Mouse (Mus musculus) myocyte (in vitro differentiated cells): Measurements from ENCODE around the gene Cntrob.

Experiments used
- CEBPB ChIP-seq: IDR thresholded peaks from 2 replicates; pipeline ENCODE4 v1.6.1; 2011; ENCODE audit warnings: mild to moderate bottlenecking, moderate library complexity; ENCODE audit not compliant: poor library complexity, insufficient read depth, severe bottlenecking
- E2F4 ChIP-seq: IDR thresholded peaks from one replicate; pipeline ENCODE4 v1.6.1; 2011; ENCODE audit warnings: mild to moderate bottlenecking, control low read depth, moderate library complexity; ENCODE audit not compliant: insufficient read depth
- MAX ChIP-seq: IDR thresholded peaks from one replicate; pipeline ENCODE4 v1.6.1; 2011; ENCODE audit warnings: low read depth, mild to moderate bottlenecking, control low read depth
- POLR2A ChIP-seq: IDR thresholded peaks from one replicate; pipeline ENCODE4 v1.6.1; 2011; ENCODE audit warnings: low read depth, mild to moderate bottlenecking, control low read depth, moderate library complexity; ENCODE audit not compliant: insufficient read length
- POLR2AphosphoS2 ChIP-seq: IDR thresholded peaks from one replicate; pipeline ENCODE4 v1.6.1; 2011; ENCODE audit warnings: low read depth, control low read depth; ENCODE audit not compliant: insufficient read length
- REST ChIP-seq: IDR thresholded peaks from one replicate; pipeline ENCODE4 v1.6.1; 2011; ENCODE audit warnings: mild to moderate bottlenecking, control low read depth, moderate library complexity; ENCODE audit not compliant: insufficient read depth, insufficient read length
- SRF ChIP-seq: IDR thresholded peaks from one replicate; pipeline ENCODE4 v1.6.1; 2011; ENCODE audit warnings: low read depth; ENCODE audit not compliant: control insufficient read depth, insufficient read length
- TCF12 ChIP-seq: IDR thresholded peaks from one replicate; pipeline ENCODE4 v1.6.1; 2011; ENCODE audit warnings: mild to moderate bottlenecking, control low read depth; ENCODE audit not compliant: poor library complexity, insufficient read depth, severe bottlenecking
- TCF3 ChIP-seq: IDR thresholded peaks from one replicate; pipeline ENCODE4 v1.6.1; 2011; ENCODE audit warnings: low read depth, control low read depth; ENCODE audit not compliant: insufficient read length
- USF1 ChIP-seq: IDR thresholded peaks from one replicate; pipeline ENCODE4 v1.6.1; 2011; ENCODE audit warnings: low read depth, mild to moderate bottlenecking, control low read depth, moderate library complexity

DNA sequence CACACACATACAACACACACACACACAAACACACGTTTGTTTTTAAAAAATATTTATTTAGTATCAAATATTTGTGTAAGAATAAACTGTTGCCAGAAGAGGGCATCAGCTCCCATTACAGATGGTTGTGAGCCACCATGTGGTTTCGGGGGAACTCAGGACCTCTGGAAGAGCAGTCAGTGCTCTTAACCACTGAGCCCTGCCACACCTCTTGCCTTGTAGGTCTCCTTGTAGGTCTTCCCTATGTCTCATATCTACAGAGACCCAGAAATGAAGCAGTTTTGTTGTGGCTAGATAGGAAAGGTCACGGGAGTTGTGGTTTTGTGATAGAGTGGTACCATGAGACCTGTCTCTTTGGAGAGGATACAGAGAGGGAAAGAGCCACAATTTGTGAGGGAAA lies 10.3 kb upstream of the Cntrob start:
- TF ChIP-seq TCF12 (no peak), POLR2A (no peak), CEBPB (no peak), MAX (no peak), E2F4 (no peak), TCF3 (no peak), POLR2AphosphoS2 (no peak), REST (no peak), USF1 (peak; percentile 13), SRF (no peak)
